Mouse (Mus musculus): Measurements from ENCODE around the gene Chek2.

DNA sequence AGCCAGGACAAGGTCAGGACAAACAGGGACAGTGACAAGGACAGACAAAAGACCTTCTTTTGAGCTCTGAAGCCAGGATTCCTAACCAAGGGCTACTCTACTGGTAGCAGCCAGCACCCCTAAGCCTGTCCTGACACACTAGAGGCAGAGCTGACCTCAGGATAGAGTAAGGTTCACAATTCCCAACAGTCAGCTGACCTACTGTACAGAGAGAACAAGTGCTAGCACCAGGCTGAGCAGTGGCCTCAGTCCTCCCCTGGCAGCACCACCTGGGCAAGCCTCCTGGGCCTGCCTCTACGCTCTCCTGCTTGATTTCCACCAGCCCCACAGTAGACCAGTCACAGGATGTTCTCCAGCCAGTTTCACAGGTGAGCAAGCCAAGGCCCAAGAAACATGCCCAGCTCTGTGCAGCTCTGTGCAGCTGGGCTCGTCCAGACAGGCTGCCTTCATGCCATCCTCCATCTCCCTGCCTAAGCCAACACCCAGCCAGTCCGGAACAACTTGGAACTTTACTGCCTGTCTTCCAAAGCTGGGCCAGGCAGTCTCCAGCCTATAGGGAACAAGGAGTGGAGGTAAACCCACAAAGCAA lies 38.6 kb upstream of the Chek2 start:
- TF ChIP-seq MAZ (IDR thresholded peaks at IDR 0.05; ENCODE audit: low read depth, low read length), result no peak
- TF ChIP-seq CTCF (conservative IDR thresholded peaks at IDR 0.05 in 1 of 2, IDR thresholded peaks at IDR 0.05 in 1 of 2; ENCODE audit: low read depth in 2 of 2, low read length in 2 of 2), result no peak
- no peak for TF ChIP-seq USF1 (IDR thresholded peaks at IDR 0.05; ENCODE audit: low read depth, low read length)
- TF ChIP-seq JUND (conservative IDR thresholded peaks at IDR 0.05; ENCODE audit: low read depth, low read length), result no peak
- TF ChIP-seq SIN3A (IDR thresholded peaks at IDR 0.05; ENCODE audit: low read length), result no peak
- no peak for TF ChIP-seq ZMIZ1 (IDR thresholded peaks at IDR 0.05; ENCODE audit: low read depth, low read length)
- TF ChIP-seq POLR2A (IDR thresholded peaks at IDR 0.05; ENCODE audit: low read depth, low read length), result no peak
- no peak for TF ChIP-seq MAX (IDR thresholded peaks at IDR 0.05; ENCODE audit: low read length)

Data from CH12.LX (cell line).